Mouse (Mus musculus) lung, postnatal 4 days (tissue): ENCODE measurements around the gene Atp10b.
"Not testable (repeated sequence)": the region's sequence is repeated elsewhere in the genome, so short reads cannot be mapped to it uniquely, and the experiment has no call there.

Experiments
- DNase-seq, 2 experiments: peaks; one replicate each; pipeline ENCODE4 v3.0.0; 2021

Atp10b gene

GRCm38 (mm10) chr11:43149577-43149976 lies at the start of gene Atp10b:
TSS of gene Atp10b (plus strand) at chr11:43149877.
- DNase-seq, result no peak

GRCm38 (mm10) chr11:43101357-43101756 lies 48.3 kb upstream of the Atp10b start:
- DNase-seq, result no peak

DNA sequence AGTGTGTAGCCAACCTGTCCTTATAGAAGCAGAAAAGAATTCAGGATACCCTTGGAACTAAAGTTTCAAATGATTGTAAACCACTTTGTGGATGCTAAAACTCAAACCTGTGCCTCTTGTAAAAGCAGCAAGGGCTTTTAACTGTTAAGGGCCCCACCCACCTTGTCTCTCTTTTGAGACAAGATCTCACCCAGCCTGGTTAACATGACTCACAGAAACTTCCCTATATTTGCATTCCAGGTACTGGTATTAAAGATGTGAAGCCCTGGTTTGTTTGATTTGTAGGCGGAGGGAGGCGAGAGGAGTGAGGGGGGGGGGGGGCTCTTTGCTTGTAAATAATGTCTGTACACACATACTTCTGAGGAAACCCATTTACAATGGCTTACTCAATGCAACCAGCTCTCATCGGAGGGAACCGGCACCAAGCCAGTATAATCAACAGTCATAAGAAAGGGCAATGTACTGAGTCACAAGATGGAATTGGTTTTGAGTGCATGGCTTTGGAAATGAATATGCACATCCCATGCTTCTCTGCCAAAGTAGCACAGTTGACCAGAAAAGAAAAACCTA lies 23.7 kb upstream of the Atp10b start:
- DNase-seq, result no peak

DNA sequence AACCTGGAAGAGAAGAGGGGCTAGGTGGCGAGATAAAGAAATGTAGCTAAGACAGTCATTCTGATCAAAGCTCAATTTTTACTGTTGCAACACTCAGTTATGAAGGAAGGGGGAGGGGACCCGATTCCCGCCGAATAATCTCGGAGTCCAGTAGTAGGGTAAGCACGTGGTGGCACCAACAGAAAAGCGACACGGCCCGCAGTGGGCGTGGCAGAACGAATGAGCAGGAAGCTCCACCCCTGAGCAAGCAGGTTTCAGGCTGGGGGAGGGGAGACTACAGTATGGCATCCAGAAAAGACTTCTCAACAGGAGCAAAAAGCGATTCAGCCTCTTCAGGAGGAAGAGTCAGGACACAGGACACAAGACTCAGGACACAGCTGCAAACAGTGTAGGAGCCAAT lies 23.1 kb upstream of the Atp10b start:
- DNase-seq, result not testable (repeated sequence)

- no peak for DNase-seq
Observed at GRCm38 (mm10) chr11:43141296-43141695, 8.4 kb upstream of the Atp10b start.

DNA sequence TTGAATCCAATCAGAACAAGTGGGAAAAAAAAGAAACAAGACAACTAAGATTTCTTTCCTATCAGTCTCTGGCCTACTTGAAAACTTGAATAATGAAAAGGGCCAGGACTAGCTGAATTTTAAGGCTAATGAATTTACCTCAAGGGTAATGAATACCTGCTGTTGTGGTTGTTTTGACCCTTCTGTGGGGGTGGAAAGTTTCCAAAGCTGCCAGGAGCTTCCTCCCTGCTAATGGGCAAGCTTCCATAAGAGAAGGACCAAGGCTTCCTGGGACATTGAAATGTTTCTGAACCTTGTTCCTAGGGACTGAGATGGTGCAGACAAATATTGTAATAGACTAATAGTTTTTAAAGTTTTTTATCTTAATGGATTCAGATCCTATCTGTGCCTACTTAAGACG lies 6.9 kb upstream of the Atp10b start:
- DNase-seq, result no peak

- no peak for DNase-seq
Observed at GRCm38 (mm10) chr11:43144178-43144577, 5.5 kb upstream of the Atp10b start.

GRCm38 (mm10) chr11:43144882-43145281 lies 4.8 kb upstream of the Atp10b start:
- DNase-seq, result not testable (repeated sequence)

- no peak for DNase-seq
Observed at GRCm38 (mm10) chr11:43147380-43147779, 2.3 kb upstream of the Atp10b start.

- no peak for DNase-seq
Observed at GRCm38 (mm10) chr11:43148341-43148740, 1.3 kb upstream of the Atp10b start.

DNA sequence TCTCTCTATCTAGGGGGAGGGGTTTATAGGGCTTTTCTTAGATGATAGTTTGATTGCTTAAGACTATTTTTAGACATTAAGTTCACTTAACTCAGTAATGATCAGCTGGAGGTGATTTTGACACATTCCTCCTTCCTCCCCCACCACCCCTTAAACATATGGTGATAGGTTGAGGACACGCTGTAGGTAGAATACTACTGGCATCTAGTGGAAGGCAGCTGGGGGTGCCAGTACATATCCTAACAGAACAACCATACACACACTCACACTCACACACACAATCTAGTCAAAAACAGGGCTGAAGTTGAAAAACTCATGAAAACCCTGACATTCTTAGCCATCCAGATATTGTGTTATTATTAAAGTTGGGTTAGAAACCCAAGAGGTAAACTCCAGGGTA lies 5.3 kb downstream of the Atp10b start:
- no peak for DNase-seq

GRCm38 (mm10) chr11:43155417-43155816 lies 5.7 kb downstream of the Atp10b start:
- no peak for DNase-seq

- no peak for DNase-seq
Observed at GRCm38 (mm10) chr11:43158814-43159213, 9.1 kb downstream of the Atp10b start.

- no peak for DNase-seq
Observed at GRCm38 (mm10) chr11:43160188-43160942, 10.7 kb downstream of the Atp10b start.

GRCm38 (mm10) chr11:43170601-43171000 lies 20.9 kb downstream of the Atp10b start:
- no peak for DNase-seq

DNA sequence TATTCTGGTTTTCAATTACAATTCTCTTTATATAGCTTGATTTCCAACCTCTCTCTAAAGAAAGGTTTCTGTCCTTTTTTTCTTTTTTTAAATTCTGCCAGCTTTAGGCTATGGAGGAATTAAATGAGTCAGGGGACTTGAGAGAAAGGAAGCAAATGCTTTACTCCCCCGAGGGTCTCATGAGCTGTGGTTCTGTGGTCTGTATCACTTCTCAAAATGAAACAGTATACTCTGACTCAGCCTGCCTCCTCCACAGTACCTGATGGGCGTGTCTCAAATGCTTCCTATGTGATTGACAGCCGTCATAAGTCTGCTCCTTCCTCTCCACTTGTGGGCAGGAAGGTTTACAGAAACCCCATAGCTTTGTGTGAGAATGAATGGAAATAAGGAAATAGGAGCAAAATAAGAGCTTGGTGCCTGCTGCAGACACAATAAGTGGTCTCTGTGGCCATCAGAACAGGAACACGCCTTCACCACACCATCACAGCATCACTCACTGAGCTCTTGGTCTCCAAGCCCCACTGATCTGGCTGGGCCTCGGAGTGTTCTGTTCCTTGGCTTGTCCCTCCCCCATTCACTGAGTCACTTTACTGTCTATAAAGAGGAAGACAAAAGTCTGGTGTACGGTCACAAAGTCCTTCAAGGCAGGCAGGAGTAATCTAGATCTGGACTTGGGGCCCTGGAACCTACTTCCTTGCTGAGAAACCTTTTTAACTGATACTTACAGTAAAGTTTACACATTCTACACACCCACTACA lies 24.9 kb downstream of the Atp10b start:
- no peak for DNase-seq

GRCm38 (mm10) chr11:43182401-43182800 lies 32.7 kb downstream of the Atp10b start:
- DNase-seq, result no peak

- peak in 1 of 2 experiments; percentile 7 for DNase-seq
Observed at GRCm38 (mm10) chr11:43182816-43183215, 33.1 kb downstream of the Atp10b start.

- no peak for DNase-seq
Observed at GRCm38 (mm10) chr11:43183457-43183856, 33.8 kb downstream of the Atp10b start.

- DNase-seq, result no peak
Observed at GRCm38 (mm10) chr11:43186291-43186690, 36.6 kb downstream of the Atp10b start.

DNA sequence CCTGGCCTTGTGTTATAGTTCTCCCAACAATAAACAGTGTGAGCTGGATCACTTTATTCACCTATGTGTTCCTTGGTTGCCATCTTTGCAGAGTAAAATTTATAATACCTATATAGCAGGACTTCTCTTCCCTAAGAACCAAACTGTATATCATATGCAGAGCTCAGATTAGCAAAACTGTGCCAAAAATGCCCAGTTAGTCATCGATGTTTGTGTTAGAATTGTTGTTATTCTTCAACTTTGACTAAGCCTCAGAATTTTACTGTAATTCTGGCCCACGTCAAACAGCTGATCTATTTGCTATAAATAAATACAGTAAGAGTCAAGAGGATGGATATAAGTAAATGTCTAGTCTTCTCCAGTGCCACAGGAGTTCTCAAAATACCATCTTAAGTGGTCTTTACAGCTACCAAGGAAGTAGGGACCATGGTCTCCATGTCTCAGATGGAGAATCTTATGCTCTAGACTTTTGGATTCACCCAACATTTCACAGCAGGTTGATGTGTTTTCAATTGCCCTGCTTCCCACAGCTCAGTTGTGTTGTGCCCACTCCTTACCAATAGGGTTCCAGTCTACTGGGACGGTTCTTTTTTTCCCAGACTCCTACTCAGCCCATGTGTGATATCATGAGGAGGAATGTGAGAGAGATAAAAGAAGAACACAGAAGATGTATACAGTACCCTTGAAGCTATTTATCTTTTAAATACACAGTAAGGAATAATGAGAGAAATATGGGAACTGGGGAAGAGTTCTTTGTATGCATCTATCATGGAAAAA lies 40.3 kb downstream of the Atp10b start:
- no peak for DNase-seq

GRCm38 (mm10) chr11:43198811-43199210 lies 49.1 kb downstream of the Atp10b start:
- DNase-seq, result no peak

DNA sequence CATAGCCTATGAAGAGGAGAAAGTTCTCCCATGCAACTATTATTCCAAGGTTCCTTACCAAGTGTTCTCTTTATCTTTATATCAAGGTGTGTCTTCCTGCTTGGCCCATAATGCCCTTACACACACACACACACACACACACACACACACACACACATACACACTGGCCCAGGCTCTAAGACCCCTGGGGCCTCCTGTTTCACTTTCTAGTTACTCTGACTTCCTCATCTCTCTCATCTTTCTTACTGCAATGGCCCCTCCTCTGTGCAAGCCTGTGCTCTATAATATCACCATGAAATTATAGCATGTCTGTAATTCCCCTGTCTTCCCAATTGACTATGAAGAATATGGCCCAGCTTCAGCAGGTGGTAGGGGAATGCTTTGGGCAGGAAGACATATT lies 49.7 kb downstream of the Atp10b start:
- no peak for DNase-seq
